Mouse (Mus musculus): ENCODE results near the gene Gpx4. TPM values are rescaled to one million over a fixed set of nuclear protein-coding genes. Genes with fewer than 3 reads are reported as not detected.
A peak's percentile ranks its signal among the peaks of the same experiment; 100 is the strongest.

The Gpx4 gene
- 640 and 681 TPM in 2 replicates for polyA plus RNA-seq (2015; fragmentation: Nextera tagmentation; extraction: Ambion mirVana)

- no peak for DNase-seq (ENCODE audit: low spot score)
Measured at GRCm38 (mm10) chr10:80047041-80047565, at the start of gene Gpx4. Gene Gpx4 (plus strand): TSS chr10:80047166.

GRCm38 (mm10) chr10:79997819-79998218, 49.1 kb upstream of the Gpx4 start:
- DNase-seq (ENCODE audit: low spot score) = no peak

GRCm38 (mm10) chr10:80001945-80002344, 45.0 kb upstream of the Gpx4 start:
- DNase-seq (ENCODE audit: low spot score) = no peak

GRCm38 (mm10) chr10:80002829-80003228, 44.1 kb upstream of the Gpx4 start:
- no peak for DNase-seq (ENCODE audit: low spot score)

- no peak for DNase-seq (ENCODE audit: low spot score)
Measured at GRCm38 (mm10) chr10:80003374-80004232, 43.4 kb upstream of the Gpx4 start.

GRCm38 (mm10) chr10:80004233-80004705, 42.7 kb upstream of the Gpx4 start:
- DNase-seq (ENCODE audit: low spot score) = no peak

- DNase-seq (ENCODE audit: low spot score) = no peak
Measured at GRCm38 (mm10) chr10:80011740-80012139, 35.2 kb upstream of the Gpx4 start.

GRCm38 (mm10) chr10:80013609-80014008, 33.4 kb upstream of the Gpx4 start:
- no peak for DNase-seq (ENCODE audit: low spot score)

- no peak for DNase-seq (ENCODE audit: low spot score)
Measured at GRCm38 (mm10) chr10:80014484-80015290, 32.3 kb upstream of the Gpx4 start.

GRCm38 (mm10) chr10:80015583-80015982, 31.4 kb upstream of the Gpx4 start:
- no peak for DNase-seq (ENCODE audit: low spot score)

- peak; percentile 94 for DNase-seq (ENCODE audit: low spot score)
Measured at GRCm38 (mm10) chr10:80016511-80016910, 30.5 kb upstream of the Gpx4 start, which contains the start of gene Arhgap45. Gene Arhgap45 (plus strand): TSS chr10:80016653.

- no peak for DNase-seq (ENCODE audit: low spot score)
Measured at GRCm38 (mm10) chr10:80016931-80017330, 30.0 kb upstream of the Gpx4 start.

- DNase-seq (ENCODE audit: low spot score) = peak; percentile 96
Measured at GRCm38 (mm10) chr10:80017361-80017760, 29.6 kb upstream of the Gpx4 start.

- DNase-seq (ENCODE audit: low spot score) = peak; percentile 62
Measured at GRCm38 (mm10) chr10:80017771-80018170, 29.2 kb upstream of the Gpx4 start.

GRCm38 (mm10) chr10:80018739-80019297, 28.1 kb upstream of the Gpx4 start:
- peak; percentile 65 for DNase-seq (ENCODE audit: low spot score)

- DNase-seq (ENCODE audit: low spot score) = no peak
Measured at GRCm38 (mm10) chr10:80019471-80020131, 27.4 kb upstream of the Gpx4 start.

GRCm38 (mm10) chr10:80020191-80020590, 26.8 kb upstream of the Gpx4 start:
- DNase-seq (ENCODE audit: low spot score) = no peak

- no peak for DNase-seq (ENCODE audit: low spot score)
Measured at GRCm38 (mm10) chr10:80020603-80021319, 26.2 kb upstream of the Gpx4 start.

- no peak for DNase-seq (ENCODE audit: low spot score)
Measured at GRCm38 (mm10) chr10:80021320-80021641, 25.7 kb upstream of the Gpx4 start.

GRCm38 (mm10) chr10:80022164-80022563, 24.8 kb upstream of the Gpx4 start:
- DNase-seq (ENCODE audit: low spot score) = peak; percentile 64

Data from thymus, postnatal 0 days (tissue).